Mouse (Mus musculus) CH12.LX (cell line): ENCODE measurements around the gene Baiap2l1. TPM values are rescaled to one million over a fixed set of nuclear protein-coding genes. Genes with fewer than 3 reads are reported as not detected.

Experiments used
- DNase-seq: peaks from one replicate; pipeline ENCODE4 v3.0.0-alpha.2; 2013; ENCODE audit errors: extremely low read depth
- H3K27ac ChIP-seq: 2 replicates; pipeline ENCODE4 v1.5.1; 2012; ENCODE audit warnings: low read depth, mild to moderate bottlenecking, control low read depth, moderate library complexity; ENCODE audit not compliant: insufficient read depth
- H3K27me3 ChIP-seq: replicated peaks from 2 replicates; pipeline ENCODE3; 2012; ENCODE audit warnings: inconsistent platforms
- H3K36me3 ChIP-seq, 2 experiments: replicated peaks in 1 of 2; 2 replicates each; pipeline versions ENCODE3 to v1.6.1; 2012; ENCODE audit warnings: inconsistent platforms in 1 of 2, low read length in 1 of 2, mild to moderate bottlenecking in 1 of 2, mixed read lengths in 1 of 2, moderate library complexity in 1 of 2; ENCODE audit not compliant: control insufficient read depth in 1 of 2, insufficient read depth in 1 of 2
- H3K4me1 ChIP-seq, 2 experiments: 2 replicates each; pipeline ENCODE4 v1.6.1; 2012; ENCODE audit warnings: inconsistent platforms in 1 of 2, moderate library complexity in 1 of 2; ENCODE audit not compliant: insufficient read depth in 2 of 2, control insufficient read depth in 1 of 2
- H3K4me2 ChIP-seq: 2 replicates; pipeline ENCODE4 v1.6.1; 2012; ENCODE audit warnings: low read depth, mild to moderate bottlenecking, control low read depth; ENCODE audit not compliant: poor library complexity, insufficient read depth, severe bottlenecking
- H3K4me3 ChIP-seq, 3 experiments: fragments of 150-350 bp in 1 of 3; sonication (generic) in 1 of 3; replicated peaks in 1 of 3; 2 replicates each; pipeline versions ENCODE3 to v1.5.1; 2011 to 2012; ENCODE audit warnings: low read depth in 2 of 3, low read length in 2 of 3, mild to moderate bottlenecking in 2 of 3, moderate library complexity in 2 of 3, control low read depth in 1 of 3, improper control_type of control experiment in 1 of 3, inconsistent platforms in 1 of 3, mixed read lengths in 1 of 3; ENCODE audit not compliant: poor library complexity in 1 of 3
- H3K79me2 ChIP-seq: replicated peaks from 2 replicates; pipeline ENCODE4 v1.6.1; 2012; ENCODE audit warnings: mild to moderate bottlenecking, moderate library complexity; ENCODE audit not compliant: control insufficient read depth, poor library complexity, insufficient read depth, severe bottlenecking; ENCODE audit errors: extremely low read depth
- H3K9ac ChIP-seq: 2 replicates; pipeline ENCODE4 v1.6.1; 2012; ENCODE audit warnings: low read depth, mild to moderate bottlenecking, control low read depth, moderate library complexity; ENCODE audit not compliant: insufficient read depth
- H3K9me3 ChIP-seq: replicated peaks from 2 replicates; pipeline ENCODE3; 2012; ENCODE audit warnings: low read length, inconsistent platforms, mixed read lengths
- CHD1 ChIP-seq: IDR thresholded peaks from 2 replicates; pipeline ENCODE4 v1.6.1; 2012; ENCODE audit warnings: low read depth, low read length, improper control_type of control experiment, inconsistent platforms
- CTCF ChIP-seq, 2 experiments: IDR thresholded peaks in 1 of 2; conservative IDR thresholded peaks in 1 of 2; 2 replicates each; pipeline ENCODE4 v1.5.1; 2011 to 2012; ENCODE audit warnings: low read depth in 2 of 2, low read length in 2 of 2, improper control_type of control experiment in 1 of 2, inconsistent platforms in 1 of 2, mild to moderate bottlenecking in 1 of 2, moderate library complexity in 1 of 2
- EP300 ChIP-seq: IDR thresholded peaks from 2 replicates; pipeline ENCODE4 v1.6.1; 2011; ENCODE audit warnings: low read length, improper control_type of control experiment
- GABPA ChIP-seq: IDR thresholded peaks from 2 replicates; pipeline ENCODE4 v1.6.1; 2012; ENCODE audit warnings: low read depth, low read length, improper control_type of control experiment, inconsistent platforms; ENCODE audit not compliant: insufficient replicate concordance
- HCFC1 ChIP-seq: IDR thresholded peaks from 2 replicates; pipeline ENCODE4 v1.6.1; 2012; ENCODE audit warnings: low read depth, mild to moderate bottlenecking, inconsistent platforms, low read length, improper control_type of control experiment
- IRF4 ChIP-seq: IDR thresholded peaks from 2 replicates; pipeline ENCODE4 v1.6.1; 2014; ENCODE audit warnings: low read depth, mild to moderate bottlenecking, inconsistent platforms, low read length, improper control_type of control experiment
- JUN ChIP-seq: IDR thresholded peaks from 2 replicates; pipeline ENCODE4 v1.6.1; 2011; ENCODE audit warnings: low read depth, mild to moderate bottlenecking, low read length, improper control_type of control experiment, moderate library complexity; ENCODE audit not compliant: insufficient read depth
- KAT2A ChIP-seq: IDR thresholded peaks from 2 replicates; pipeline ENCODE4 v1.6.1; 2012; ENCODE audit warnings: low read length, improper control_type of control experiment, inconsistent platforms; ENCODE audit not compliant: insufficient replicate concordance
- MAFK ChIP-seq: IDR thresholded peaks from 2 replicates; pipeline ENCODE4 v1.6.1; 2011; ENCODE audit warnings: low read length, improper control_type of control experiment; ENCODE audit not compliant: insufficient replicate concordance
- MAZ ChIP-seq: IDR thresholded peaks from 2 replicates; pipeline ENCODE4 v1.6.1; 2012; ENCODE audit warnings: low read depth, mild to moderate bottlenecking, inconsistent platforms, low read length, improper control_type of control experiment, moderate library complexity
- MXI1 ChIP-seq: IDR thresholded peaks from 2 replicates; pipeline ENCODE4 v1.6.1; 2011; ENCODE audit warnings: mild to moderate bottlenecking, low read depth, low read length, improper control_type of control experiment
- MYC ChIP-seq: IDR thresholded peaks from 2 replicates; pipeline ENCODE4 v1.6.1; 2011; ENCODE audit warnings: low read depth, mild to moderate bottlenecking, improper control_type of control experiment, low read length
- NELFE ChIP-seq: IDR thresholded peaks from 2 replicates; pipeline ENCODE4 v1.6.1; 2011; ENCODE audit warnings: low read depth, low read length, improper control_type of control experiment
- POLR2AphosphoS2 ChIP-seq: IDR thresholded peaks from 2 replicates; pipeline ENCODE4 v1.6.1; 2011; ENCODE audit warnings: low read depth, low read length, improper control_type of control experiment
- RAD21 ChIP-seq: IDR thresholded peaks from 2 replicates; pipeline ENCODE4 v1.6.1; 2011; ENCODE audit warnings: low read depth, mild to moderate bottlenecking, low read length, improper control_type of control experiment, moderate library complexity
- RCOR1 ChIP-seq: conservative IDR thresholded peaks from 2 replicates; pipeline ENCODE4 v1.6.1; 2012; ENCODE audit warnings: low read depth, mild to moderate bottlenecking, inconsistent platforms, low read length, improper control_type of control experiment
- TBP ChIP-seq: conservative IDR thresholded peaks from 2 replicates; pipeline ENCODE4 v1.6.1; 2011; ENCODE audit warnings: low read depth, low read length, improper control_type of control experiment
- UBTF ChIP-seq: IDR thresholded peaks from 2 replicates; pipeline ENCODE4 v1.6.1; 2012; ENCODE audit warnings: low read depth, mild to moderate bottlenecking, inconsistent platforms, low read length, improper control_type of control experiment, moderate library complexity
- USF2 ChIP-seq: conservative IDR thresholded peaks from 2 replicates; pipeline ENCODE4 v1.6.1; 2011; ENCODE audit warnings: low read depth, low read length, improper control_type of control experiment
- ZC3H11A ChIP-seq: IDR thresholded peaks from 2 replicates; pipeline ENCODE4 v1.6.1; 2012; ENCODE audit warnings: low read depth, mild to moderate bottlenecking, inconsistent platforms, low read length, improper control_type of control experiment
- ZNF384 ChIP-seq: IDR thresholded peaks from 2 replicates; pipeline ENCODE4 v1.6.1; 2012; ENCODE audit warnings: low read depth, low read length, improper control_type of control experiment, inconsistent platforms
- dilution Hi-C: fragments of 300-500 bp; cut with MboI; formaldehyde crosslinking; loops from 2 replicates; pipeline ENCODE4 v1.14.3; 2020; ENCODE audit warnings: low sequenced_read_pairs; ENCODE audit not compliant: extremely low pct_unique_long_range_greater_than_20kb, extremely low pct_ligation_motif_present
- in situ Hi-C: fragments of 300-500 bp; cut with MboI; formaldehyde crosslinking; loops from 3 replicates; pipeline ENCODE4 v1.14.3; 2019; ENCODE audit warnings: low sequenced_read_pairs, low pct_ligation_motif_present, low pct_unique_long_range_greater_than_20kb, mixed read lengths
- polyA plus RNA-seq: library from polyadenylated mRNA; unstranded; fragments of >175 nt; gene quantifications from 2 replicates; pipeline ENCODE4 v1.2.1, GENCODE M21; 2012; ENCODE audit warnings: low read depth; ENCODE audit not compliant: insufficient read length
- total RNA-seq, 2 experiments: library from RNA; depleted of rRNA; stranded (reverse); fragments of 300-350 nt in 1 of 2; fragments of >200 nt in 1 of 2; gene quantifications; 2 replicates each; pipeline ENCODE4 v1.2.3; 2012 to 2014

Baiap2l1 gene
- total and polyA plus RNA-seq, 3 experiments = 0.04 to 0.40 (median 0.11) TPM

- in situ Hi-C loops = no loop called here
- TF ChIP-seq IRF4 (no peak), USF2 (no peak), CHD1 (no peak), GABPA (no peak), MAFK (no peak), ZC3H11A (no peak), ZNF384 (no peak), UBTF (no peak), MYC (no peak), MXI1 (no peak), MAZ (no peak), POLR2AphosphoS2 (no peak), KAT2A (no peak), EP300 (no peak), RAD21 (no peak), CTCF (conservative IDR thresholded peaks at IDR 0.05 in 1 of 2, IDR thresholded peaks at IDR 0.05 in 1 of 2; ENCODE audit: low read depth in 2 of 2, low read length in 2 of 2) (no peak)
These were observed 6.7 kb downstream of the Baiap2l1 start for GRCm38 (mm10) chr5:144351185-144351584.

GRCm38 (mm10) chr5:144344592-144344991, 13.3 kb downstream of the Baiap2l1 start:
- in situ Hi-C loops = no loop called here
- Histone ChIP-seq H3K27ac (no peak overlapping the region), H3K79me2 (no peaks in the 10 kb centered on the region), H3K4me3 (no peak overlapping the region), H3K4me1 (peaks cover 0 to 5% of the 10 kb centered on the region in 2 experiments; a peak in 2 of 4 replicates), H3K9me3 (no peaks in the 10 kb centered on the region), H3K9ac (no peak overlapping the region), H3K36me3 (no peaks in the 10 kb centered on the region), H3K4me2 (no peak overlapping the region), H3K27me3 (no peaks in the 10 kb centered on the region)
- TF ChIP-seq MXI1 (no peak), HCFC1 (no peak), TBP (no peak), EP300 (no peak), NELFE (no peak), CHD1 (no peak), UBTF (no peak), MAZ (no peak), JUN (no peak), RCOR1 (no peak)
- dilution Hi-C loops = no loop called here
- peak; percentile 7 for DNase-seq

More at GRCm38 (mm10) chr5:144351185-144351584, 6.7 kb downstream of the Baiap2l1 start:
- Histone ChIP-seq H3K79me2 (no peaks in the 10 kb centered on the region), H3K9me3 (no peaks in the 10 kb centered on the region), H3K27me3 (no peaks in the 10 kb centered on the region), H3K4me1 (no peaks in the 10 kb centered on the region), H3K9ac (no peak overlapping the region), H3K27ac (no peak overlapping the region), H3K4me2 (no peak overlapping the region), H3K4me3 (no peak overlapping the region), H3K36me3 (no peaks in the 10 kb centered on the region)
- no peak for DNase-seq
- dilution Hi-C loops = no loop called here
